Comparison of ENCODE assay signal across 7 mouse cellular contexts in the genomic region with DNA sequence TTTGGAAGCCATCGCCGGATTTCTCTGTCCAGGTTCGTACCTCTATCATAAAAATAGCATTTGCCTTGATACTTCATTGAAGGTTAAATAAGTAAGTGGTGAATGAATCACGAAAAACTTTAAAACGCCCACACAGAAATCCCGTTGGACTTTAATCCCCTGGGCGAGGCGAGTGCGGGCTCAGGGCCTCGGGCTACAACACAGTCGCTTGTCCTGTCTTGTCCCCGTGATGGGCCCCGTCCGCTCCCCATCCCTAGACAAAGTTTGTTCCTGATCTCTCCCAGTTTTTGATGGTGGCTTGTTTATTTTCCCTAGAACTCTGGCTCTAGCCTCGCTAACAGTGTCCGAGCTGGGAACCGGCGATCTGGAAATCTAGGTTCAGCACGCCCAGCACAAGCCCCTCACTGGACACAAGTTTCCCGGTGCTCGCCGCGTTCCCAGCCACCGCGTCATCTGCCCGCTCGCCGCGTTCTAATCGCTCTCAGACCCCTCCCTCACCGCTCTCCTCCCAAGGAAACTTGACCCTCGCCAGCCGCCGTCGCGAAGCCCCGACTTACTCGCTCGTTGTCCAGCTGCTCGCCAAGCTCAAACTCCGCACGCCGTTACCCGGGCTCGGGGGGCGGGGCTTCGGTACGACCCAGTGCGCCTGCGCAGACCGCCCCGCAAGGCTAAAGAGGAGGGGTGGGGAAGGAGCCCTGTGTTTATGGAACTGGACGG. TPM values are rescaled to one million over a fixed set of nuclear protein-coding genes. Genes with fewer than 3 reads are reported as not detected.
DNase-seq lines count a peak whose midpoint lies in the region; ATAC-seq lines count a peak whose summit lies in the region.

A gene (minus strand): TSS at position 674 of the 717 bp plus-strand sequence.

- ATAC-seq in embryonic facial prominence, embryonic 11.5 days (replicated peaks; ENCODE audit: insufficient number of reproducible peaks, low FRiP score, low TSS enrichment, low read depth) = peak; percentile 87
- peak; percentile 96 for ATAC-seq in granulocyte monocyte progenitor cell, adult 5-6 weeks (replicated peaks; ENCODE audit: poor library complexity, severe bottlenecking)
- ATAC-seq in midbrain, embryonic 13.5 days = peak; percentile 93

- H3K9ac ChIP-seq in embryonic facial prominence, embryonic 11.5 days (replicated peaks; ENCODE audit: low read length) = peak within 1 kb of the TSS; percentile 81
- H3K9ac ChIP-seq in midbrain, embryonic 13.5 days (replicated peaks) = peak within 1 kb of the TSS; percentile 76

- peak within 1 kb of the TSS; percentile 65 for H3K4me2 ChIP-seq in embryonic facial prominence, embryonic 11.5 days (ENCODE audit: low read depth, low read length)
- peak within 1 kb of the TSS; percentile 72 for H3K4me2 ChIP-seq in midbrain, embryonic 13.5 days (replicated peaks)

- no peaks in the 10 kb centered on the region for H3K27me3 ChIP-seq in embryonic facial prominence, embryonic 11.5 days (ENCODE audit: control insufficient read depth, insufficient read depth, low read length)
- H3K27me3 ChIP-seq in limb, embryonic 10.5 days (ENCODE audit: low read depth, poor library complexity, severe bottlenecking) = no peaks in the 10 kb centered on the region
- no peaks in the 10 kb centered on the region for H3K27me3 ChIP-seq in midbrain, embryonic 13.5 days

- under 1% methylated on average over 53 of the region's 53 CpGs for WGBS in embryonic facial prominence, embryonic 11.5 days
- under 1% methylated on average over 53 of the region's 53 CpGs for WGBS in limb, embryonic 10.5 days
- under 1% methylated on average over 53 of the region's 53 CpGs for WGBS in midbrain, embryonic 13.5 days

- DNase-seq in adrenal gland, postnatal 14 days = peak; percentile 100
- peak; percentile 98 for DNase-seq in embryonic facial prominence, embryonic 11.5 days (ENCODE audit: low spot score)
- peak; percentile 98 for DNase-seq in kidney, adult 11 months
- DNase-seq in limb, embryonic 10.5 days (ENCODE audit: low spot score) = peak; percentile 100
- peak; percentile 96 for DNase-seq in spleen, adult 12 weeks (ENCODE audit: low spot score)

- peak within 1 kb of the TSS; percentile 55 for H3K4me3 ChIP-seq in embryonic facial prominence, embryonic 11.5 days (ENCODE audit: low read depth, low read length)
- peak within 1 kb of the TSS; percentile 71 for H3K4me3 ChIP-seq in limb, embryonic 10.5 days
- H3K4me3 ChIP-seq in midbrain, embryonic 13.5 days (replicated peaks) = peak within 1 kb of the TSS; percentile 55

- no peaks in the 10 kb centered on the region for H3K4me1 ChIP-seq in embryonic facial prominence, embryonic 11.5 days (ENCODE audit: control insufficient read depth, insufficient read depth, low read length)
- peaks cover 14% of the 10 kb centered on the region for H3K4me1 ChIP-seq in limb, embryonic 10.5 days
- H3K4me1 ChIP-seq in midbrain, embryonic 13.5 days (replicated peaks) = peaks cover 13% of the 10 kb centered on the region

- H3K36me3 ChIP-seq in embryonic facial prominence, embryonic 11.5 days (replicated peaks; ENCODE audit: control insufficient read depth, insufficient read depth, low read depth, low read length) = no peaks in the 10 kb centered on the region
- H3K36me3 ChIP-seq in limb, embryonic 10.5 days = no peaks in the 10 kb centered on the region
- H3K36me3 ChIP-seq in midbrain, embryonic 13.5 days = no peaks in the 10 kb centered on the region

- H3K9me3 ChIP-seq in embryonic facial prominence, embryonic 11.5 days (replicated peaks; ENCODE audit: control insufficient read depth, low read length) = no peaks in the 10 kb centered on the region
- H3K9me3 ChIP-seq in limb, embryonic 10.5 days (replicated peaks) = no peaks in the 10 kb centered on the region
- H3K9me3 ChIP-seq in midbrain, embryonic 13.5 days = no peaks in the 10 kb centered on the region

- H3K27ac ChIP-seq in embryonic facial prominence, embryonic 11.5 days (replicated peaks; ENCODE audit: low read depth, low read length) = peak within 1 kb of the TSS; percentile 70
- H3K27ac ChIP-seq in limb, embryonic 10.5 days = peak within 1 kb of the TSS; percentile 91
- H3K27ac ChIP-seq in midbrain, embryonic 13.5 days = peak within 1 kb of the TSS; percentile 64

RNA-seq across cellular contexts. Expression of the gene that starts here (rescaled TPM):
- total RNA-seq in adrenal gland, postnatal 14 days (2021) = 46.6 and 48.4 TPM in 2 replicates
- polyA plus RNA-seq in embryonic facial prominence, embryonic 11.5 days (2014; fragmentation: Nextera tagmentation; extraction: Ambion mirVana) = 24.0 and 24.3 TPM in 2 replicates
- 17.0 and 18.2 TPM in 2 replicates for total RNA-seq in granulocyte monocyte progenitor cell, adult 5-6 weeks (2014; fragmentation: Nextera tagmentation)
- 16.7 and 21.6 TPM in 2 replicates for total RNA-seq in granulocyte monocyte progenitor cell, adult 5-6 weeks (2017)
- polyA plus RNA-seq in limb, embryonic 10.5 days (2016; fragmentation: Nextera tagmentation; extraction: Ambion mirVana) = 24.3 and 25.1 TPM in 2 replicates
- 15.8 and 16.0 TPM in 2 replicates for polyA plus RNA-seq in midbrain, embryonic 13.5 days (2015; fragmentation: Nextera tagmentation; extraction: Ambion mirVana)

Comparison
In these comparisons a context has a peak if more than half of its experiments do, and no peak if none do; other contexts are left out.
1. Peak in every context shown above with its lines: DNase-seq, ATAC-seq, H3K4me3 ChIP-seq and H3K27ac ChIP-seq.